Mouse (Mus musculus) heart, postnatal 0 days (tissue): ENCODE measurements around the gene Hist1h1c.
"Not testable (repeated sequence)": the region's sequence is repeated elsewhere in the genome, so short reads cannot be mapped to it uniquely, and the experiment has no call there.

Source experiments
- CTCF ChIP-seq: IDR thresholded peaks from 2 replicates; pipeline ENCODE4 v1.5.1; 2016; ENCODE audit warnings: antibody characterized with exemption, control low read depth, low read depth
- EP300 ChIP-seq: IDR thresholded peaks from 2 replicates; pipeline ENCODE4 v1.6.1; 2016; ENCODE audit warnings: antibody characterized with exemption, low read depth

- not testable (repeated sequence) for TF ChIP-seq CTCF, EP300
Measured at GRCm38 (mm10) chr13:23750839-23751477, 12.3 kb downstream of the Hist1h1c start, which contains the start of gene Hist1h2ab.
